In the genomic region with DNA sequence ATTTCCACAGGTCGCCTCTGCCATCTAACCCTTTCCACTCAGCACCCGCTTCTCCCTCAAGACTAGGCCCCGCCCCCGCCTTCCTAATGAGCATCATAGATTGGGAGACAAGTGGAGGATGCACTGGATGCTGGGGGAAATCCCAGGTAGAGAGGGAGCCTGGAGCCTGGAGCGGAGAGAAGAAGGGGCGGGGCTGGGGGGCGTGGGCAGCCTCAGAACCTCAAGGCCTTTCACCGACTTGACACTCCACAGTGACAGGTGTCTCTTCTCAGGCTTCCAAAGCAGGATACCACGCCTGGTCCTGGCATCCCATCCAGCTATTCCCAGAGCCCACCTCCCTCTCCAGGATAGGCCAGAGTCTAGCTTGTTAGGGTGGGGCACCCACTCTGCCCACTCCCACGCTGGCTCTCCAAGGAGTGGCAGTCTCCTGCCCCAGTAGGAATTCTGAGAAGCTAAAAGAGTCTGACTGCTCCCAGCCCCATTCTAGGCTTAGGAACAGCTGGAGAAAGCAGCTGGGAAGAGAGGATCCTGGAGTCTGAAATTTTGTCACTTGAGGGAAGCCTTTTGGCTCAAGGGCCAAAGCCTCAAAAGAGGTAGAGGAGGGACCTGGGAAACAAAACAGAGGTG, we compare ENCODE assay signal across 10 mouse cellular contexts. TPM values are rescaled to one million over a fixed set of nuclear protein-coding genes. Genes with fewer than 3 reads are reported as not detected.
DNase-seq lines count a peak whose midpoint lies in the region; ATAC-seq lines count a peak whose summit lies in the region.
"Had no signal": no experiment of that assay in that cellular context is flagged by ENCODE, and none has a peak within 500 bp of the region (broad histone marks: within the 10 kb centered on the region; RNA-seq: fewer than 3 reads in every experiment).

No protein-coding gene starts in this region.

- peaks cover 23% of the 10 kb centered on the region for H3K27me3 ChIP-seq in neural tube, embryonic 13.5 days

- intact Hi-C loops in left cerebral cortex, postnatal 36 days (cut with DNase I) = no loop called here

- H3K9me3 ChIP-seq in neural tube, embryonic 13.5 days = no peaks in the 10 kb centered on the region

- DNase-seq in gastrocnemius, postnatal 10 days = peak; percentile 16
- DNase-seq in gastrocnemius, adult 18-20 months (ENCODE audit: low spot score) = no peak
- peak; percentile 76 for DNase-seq in brain, adult 2 months (ENCODE audit: low read depth, low spot score)
- DNase-seq in heart, adult 9 months (ENCODE audit: low spot score in 2 of 2) = peak; percentile 61 to 67
- DNase-seq in left cerebral cortex, postnatal 36 days (ENCODE audit: low spot score in 2 of 2) = peak; percentile 48 to 49
- no peak for DNase-seq in thymus, adult 18-20 months
- DNase-seq in layer of hippocampus, adult 18-20 months (ENCODE audit: low spot score in 2 of 2) = no peak

- peak overlapping the region; percentile 91 for H3K27ac ChIP-seq in neural tube, embryonic 13.5 days (replicated peaks)

- peak overlapping the region; percentile 92 for H3K4me2 ChIP-seq in neural tube, embryonic 13.5 days

- H3K36me3 ChIP-seq in neural tube, embryonic 13.5 days = peaks cover 34% of the 10 kb centered on the region

- H3K4me1 ChIP-seq in neural tube, embryonic 13.5 days (replicated peaks) = peaks cover 44% of the 10 kb centered on the region

- no peak for ATAC-seq in neural tube, embryonic 13.5 days (ENCODE audit: low read depth)

- H3K4me3 ChIP-seq in neural tube, embryonic 13.5 days = peak overlapping the region; percentile 74

- peak overlapping the region; percentile 96 for H3K9ac ChIP-seq in neural tube, embryonic 13.5 days

- WGBS in neural tube, embryonic 13.5 days = 14% methylated on average over 10 of the region's 10 CpGs

RNA-seq across cellular contexts. Expression of gene Fam171a2, which starts 2.1 kb away (rescaled TPM):
- total RNA-seq in gastrocnemius, postnatal 10 days (2021) = 10 to 100 TPM; 11.7 to 12.3 TPM
- total RNA-seq in gastrocnemius, adult 18-20 months (2021) = 1 to 10 TPM in 1 of 2 experiments, under 1 TPM in 1; 0.62 to 1.1 TPM
- 100 to 1,000 TPM; 116 to 117 TPM for total RNA-seq in left cerebral cortex, postnatal 36 days (2021)
- polyA plus RNA-seq in neural tube, embryonic 13.5 days (2015; fragmentation: Nextera tagmentation; extraction: Ambion mirVana) = 20.3 and 21.6 TPM in 2 replicates
- 100 to 1,000 TPM; 106 to 111 TPM for total RNA-seq in layer of hippocampus, adult 18-20 months (2021)
- total RNA-seq: CH12.LX; neutrophil, adult 5-6 weeks had no signal

RNA-seq across cellular contexts. Expression of gene Grn, which starts 15.3 kb away (rescaled TPM):
- total RNA-seq in gastrocnemius, postnatal 10 days (2021) = 10 to 100 TPM; 81.6 to 93.6 TPM
- 10 to 100 TPM; 17.1 to 20.7 TPM for total RNA-seq in gastrocnemius, adult 18-20 months (2021)
- 10 to 100 TPM; 58.3 to 60.1 TPM for total RNA-seq in left cerebral cortex, postnatal 36 days (2021)
- polyA plus RNA-seq in neural tube, embryonic 13.5 days (2015; fragmentation: Nextera tagmentation; extraction: Ambion mirVana) = 83.3 and 88.6 TPM in 2 replicates
- total RNA-seq in layer of hippocampus, adult 18-20 months (2021) = 10 to 100 TPM; 62.4 to 64.6 TPM

RNA-seq across cellular contexts. Expression of gene Itga2b, which starts 24.5 kb away (rescaled TPM):
- total RNA-seq in gastrocnemius, postnatal 10 days (2021) = 1 to 10 TPM; 1.9 to 3.7 TPM
- total RNA-seq in gastrocnemius, adult 18-20 months (2021) = 1 to 10 TPM in 1 of 2 experiments, under 1 TPM in 1; 0.64 to 1.4 TPM
- total RNA-seq in left cerebral cortex, postnatal 36 days (2021) = 1 to 10 TPM; 2.5 to 2.7 TPM
- polyA plus RNA-seq in neural tube, embryonic 13.5 days (2015; fragmentation: Nextera tagmentation; extraction: Ambion mirVana) = 5.7 and 6.2 TPM in 2 replicates
- 1 to 10 TPM; 1.2 to 3.9 TPM for total RNA-seq in layer of hippocampus, adult 18-20 months (2021)

RNA-seq across cellular contexts. Expression of gene Slc25a39, which starts 37.6 kb away (rescaled TPM):
- total RNA-seq in gastrocnemius, postnatal 10 days (2021) = 10 to 100 TPM; 51.7 to 53.5 TPM
- total RNA-seq in gastrocnemius, adult 18-20 months (2021) = 10 to 100 TPM; 61.2 to 62.0 TPM
- 10 to 100 TPM; 56.7 to 64.8 TPM for total RNA-seq in left cerebral cortex, postnatal 36 days (2021)
- 154 TPM in 2 replicates for polyA plus RNA-seq in neural tube, embryonic 13.5 days (2015; fragmentation: Nextera tagmentation; extraction: Ambion mirVana)
- total RNA-seq in layer of hippocampus, adult 18-20 months (2021) = 10 to 100 TPM; 62.9 to 64.5 TPM

RNA-seq across cellular contexts. Expression of gene Rundc3a, which starts 52.2 kb away (rescaled TPM):
- total RNA-seq in gastrocnemius, postnatal 10 days (2021) = 1 to 10 TPM in 1 of 2 experiments, under 1 TPM in 1; 0.87 to 1.9 TPM
- not detected for total RNA-seq in gastrocnemius, adult 18-20 months (2021)
- total RNA-seq in left cerebral cortex, postnatal 36 days (2021) = 100 to 1,000 TPM; 469 to 527 TPM
- polyA plus RNA-seq in neural tube, embryonic 13.5 days (2015; fragmentation: Nextera tagmentation; extraction: Ambion mirVana) = 156 and 161 TPM in 2 replicates
- total RNA-seq in layer of hippocampus, adult 18-20 months (2021) = 100 to 1,000 TPM; 489 to 499 TPM

Comparison
In these comparisons a context has a peak if more than half of its experiments do, and no peak if none do; other contexts are left out.
1. DNase-seq: peak in gastrocnemius, postnatal 10 days (single experiment), brain, adult 2 months (single experiment), heart, adult 9 months (2 of 2) and left cerebral cortex, postnatal 36 days (2 of 2); none in gastrocnemius, adult 18-20 months (single experiment), thymus, adult 18-20 months (0 of 2) and layer of hippocampus, adult 18-20 months (0 of 2).
2. RNA of gene Fam171a2, which starts 2.1 kb away (total RNA-seq): 116 to 117 TPM in left cerebral cortex, postnatal 36 days and 106 to 111 TPM in layer of hippocampus, adult 18-20 months; 11.7 to 12.3 TPM in gastrocnemius, postnatal 10 days and 0.62 to 1.1 TPM in gastrocnemius, adult 18-20 months; every median in the first group is over 4 times any median in the second.